Mouse (Mus musculus): ENCODE measurements around the gene AV320801.
"Not testable (repeated sequence)": the region's sequence is repeated elsewhere in the genome, so short reads cannot be mapped to it uniquely, and the experiment has no call there.

DNA sequence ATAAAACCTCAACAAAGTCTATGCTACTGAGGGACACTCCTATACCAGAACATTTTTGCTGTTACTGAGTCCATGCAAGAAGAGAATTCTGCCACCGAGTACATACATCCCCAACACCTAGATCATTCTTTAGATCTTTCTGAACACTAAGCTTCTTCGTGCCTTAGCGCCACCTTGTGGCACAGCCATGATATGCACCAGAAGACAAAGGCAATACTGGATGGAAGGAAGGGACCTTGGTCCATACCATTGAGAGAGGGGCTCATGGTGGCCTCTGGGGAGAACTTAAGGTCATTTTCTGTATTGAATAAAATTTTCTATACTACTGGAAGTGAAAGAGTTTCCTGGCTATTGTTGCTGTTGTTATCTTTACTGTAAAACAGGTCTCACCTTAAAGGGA, 11.2 kb upstream of the AV320801 start:
- TF ChIP-seq EP300 (IDR thresholded peaks at IDR 0.05; ENCODE audit: low read length); RAD21 (IDR thresholded peaks at IDR 0.05; ENCODE audit: low read depth, low read length); MAX (IDR thresholded peaks at IDR 0.05; ENCODE audit: low read length); NELFE (IDR thresholded peaks at IDR 0.05; ENCODE audit: low read depth, low read length); NRF1 (IDR thresholded peaks at IDR 0.05; ENCODE audit: low read depth, low read length); UBTF (IDR thresholded peaks at IDR 0.05; ENCODE audit: low read depth, low read length); ETS1 (conservative IDR thresholded peaks at IDR 0.05; ENCODE audit: low read depth, low read length): not testable (repeated sequence)

Data from CH12.LX (cell line).